Mouse (Mus musculus) mature B cell (primary cell): Measurements from ENCODE around the gene Il5.

Experiments used
- in situ Hi-C: fragments of 300-500 bp; cut with MboI; formaldehyde crosslinking; loops from 2 replicates; pipeline ENCODE4 v1.14.3; 2019

Gene Il5

DNA sequence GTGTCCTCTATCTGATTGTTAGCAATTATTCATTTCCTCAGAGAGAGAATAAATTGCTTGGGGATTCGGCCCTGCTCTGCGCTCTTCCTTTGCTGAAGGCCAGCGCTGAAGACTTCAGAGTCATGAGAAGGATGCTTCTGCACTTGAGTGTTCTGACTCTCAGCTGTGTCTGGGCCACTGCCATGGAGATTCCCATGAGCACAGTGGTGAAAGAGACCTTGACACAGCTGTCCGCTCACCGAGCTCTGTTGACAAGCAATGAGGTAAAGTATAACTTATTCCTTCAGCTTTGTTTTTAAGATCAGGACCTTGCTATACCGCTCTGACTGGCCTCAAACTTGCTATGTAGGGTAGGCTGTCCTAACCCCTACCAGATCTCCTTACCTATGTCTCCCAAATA is at the start of gene Il5:
Gene Il5 (plus strand): TSS at position 80 of the 400 bp plus-strand sequence.
- in situ Hi-C loops, result no loop called here

DNA sequence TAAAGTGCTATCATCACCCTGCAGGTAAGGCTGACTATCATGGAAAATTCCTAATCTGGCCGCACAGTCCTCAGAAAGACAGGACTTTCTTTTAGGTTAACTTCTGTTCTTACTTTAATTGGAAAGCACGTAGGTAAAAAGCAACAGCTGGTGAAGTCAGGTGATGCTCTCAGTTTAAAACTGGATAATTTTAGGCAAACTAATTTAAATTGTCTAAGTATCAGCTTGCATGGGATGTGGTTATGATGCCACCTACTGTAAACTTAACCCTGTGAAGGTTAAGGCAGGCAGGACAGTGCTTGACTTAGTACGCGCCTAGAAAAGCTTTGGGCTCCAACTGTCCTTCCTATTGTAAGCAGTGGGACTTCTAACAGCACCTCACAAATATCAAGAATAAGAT is 49.2 kb upstream of the Il5 start:
- in situ Hi-C loops, result no loop called here

DNA sequence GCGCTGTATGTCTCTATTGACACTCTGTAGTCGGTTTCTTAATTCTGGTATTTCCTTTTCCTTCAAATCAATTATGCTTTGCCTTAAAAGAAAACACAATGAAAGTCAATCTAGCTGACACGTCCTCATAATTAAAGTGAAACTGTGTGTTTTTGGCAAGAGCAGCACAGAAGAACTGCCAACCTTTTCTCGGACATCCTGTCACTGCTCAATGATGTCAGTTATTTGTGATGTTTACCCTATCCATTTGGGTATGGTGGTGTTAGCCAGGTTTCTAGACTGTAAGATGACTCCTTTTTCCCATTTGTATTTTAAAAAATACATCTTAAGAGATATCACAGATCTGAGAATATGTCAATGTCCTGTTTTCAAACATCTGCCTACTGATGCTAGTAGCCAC is 40.5 kb upstream of the Il5 start:
- in situ Hi-C loops, result no loop called here

DNA sequence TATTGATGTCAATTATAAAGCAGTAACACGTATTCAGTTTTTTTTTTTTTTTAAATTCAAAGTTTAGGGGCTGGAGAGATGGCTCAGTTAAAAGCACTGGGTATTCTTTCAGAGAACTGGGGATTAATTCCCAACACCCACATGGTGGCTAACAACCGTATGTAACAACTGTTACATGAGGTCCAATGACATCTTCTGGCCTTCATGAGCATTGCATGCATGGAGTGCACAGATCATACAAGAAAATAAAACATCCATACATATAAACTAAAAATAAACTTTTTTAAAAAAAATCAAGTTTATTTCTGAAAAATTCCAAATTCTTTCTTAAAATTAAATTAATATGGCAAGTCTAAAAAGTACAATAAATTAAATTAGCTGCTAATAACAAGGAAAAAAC is 38.9 kb upstream of the Il5 start:
- in situ Hi-C loops, result no loop called here

DNA sequence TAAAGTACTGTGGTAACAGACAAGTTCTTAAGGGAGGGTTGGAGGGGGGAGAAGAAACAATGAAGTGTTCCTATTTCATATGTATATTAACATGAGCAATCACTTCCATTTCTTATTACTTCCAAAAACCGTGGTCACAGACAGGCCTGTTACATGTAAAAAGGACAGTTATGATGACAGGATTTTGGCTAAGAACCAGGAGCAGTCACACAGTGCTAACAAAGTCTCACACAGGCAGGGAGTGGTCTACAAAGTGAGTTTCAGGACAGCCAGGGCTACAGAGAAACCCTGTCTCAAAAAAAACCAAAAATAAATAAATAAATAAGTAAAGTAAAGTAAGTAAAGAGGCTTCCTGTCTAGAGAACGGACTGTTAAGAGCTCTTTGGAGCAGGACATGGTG is 38.4 kb upstream of the Il5 start:
- in situ Hi-C loops, result no loop called here

- in situ Hi-C loops, result no loop called here
Observed at GRCm38 (mm10) chr11:53682994-53683530, 37.5 kb upstream of the Il5 start.

- in situ Hi-C loops, result no loop called here
Observed at GRCm38 (mm10) chr11:53691979-53692378, 28.6 kb upstream of the Il5 start.

- in situ Hi-C loops, result no loop called here
Observed at GRCm38 (mm10) chr11:53698521-53698920, 22.1 kb upstream of the Il5 start.

GRCm38 (mm10) chr11:53699351-53699750 is 21.2 kb upstream of the Il5 start:
- in situ Hi-C loops, result no loop called here

DNA sequence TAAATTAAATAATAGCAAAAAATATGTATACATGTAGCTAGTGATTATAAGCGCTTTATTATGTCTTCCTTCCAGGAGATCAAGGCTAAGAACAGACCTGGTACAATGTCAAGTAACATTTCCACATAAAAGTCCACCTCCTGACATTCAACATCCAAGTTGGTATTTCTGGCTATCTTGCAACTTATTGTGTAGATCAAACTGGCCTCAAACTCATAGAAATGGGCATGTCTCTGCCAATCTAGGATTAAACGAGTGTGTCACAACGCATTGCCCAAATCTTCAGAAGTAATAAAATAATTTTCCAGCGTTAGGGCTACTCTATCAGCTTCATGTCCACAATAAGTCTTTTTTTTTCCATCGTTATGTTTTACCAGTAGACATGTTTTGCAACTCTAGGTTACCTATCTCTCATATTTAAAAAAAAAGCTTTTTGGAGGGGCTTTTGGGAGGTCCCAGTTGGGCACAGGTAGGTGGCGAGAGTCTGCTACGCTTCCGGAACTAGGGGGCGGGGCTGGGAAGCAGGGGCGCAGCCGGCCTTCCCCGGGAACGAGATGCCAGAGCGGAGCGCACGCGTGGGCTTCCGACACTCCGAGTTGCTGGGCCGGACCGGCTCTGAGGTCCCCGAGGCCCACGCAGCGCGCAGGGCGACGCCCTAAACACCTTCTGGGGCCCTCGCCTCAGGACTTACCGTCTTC is 14.2 kb upstream of the Il5 start:
- in situ Hi-C loops, result no loop called here

DNA sequence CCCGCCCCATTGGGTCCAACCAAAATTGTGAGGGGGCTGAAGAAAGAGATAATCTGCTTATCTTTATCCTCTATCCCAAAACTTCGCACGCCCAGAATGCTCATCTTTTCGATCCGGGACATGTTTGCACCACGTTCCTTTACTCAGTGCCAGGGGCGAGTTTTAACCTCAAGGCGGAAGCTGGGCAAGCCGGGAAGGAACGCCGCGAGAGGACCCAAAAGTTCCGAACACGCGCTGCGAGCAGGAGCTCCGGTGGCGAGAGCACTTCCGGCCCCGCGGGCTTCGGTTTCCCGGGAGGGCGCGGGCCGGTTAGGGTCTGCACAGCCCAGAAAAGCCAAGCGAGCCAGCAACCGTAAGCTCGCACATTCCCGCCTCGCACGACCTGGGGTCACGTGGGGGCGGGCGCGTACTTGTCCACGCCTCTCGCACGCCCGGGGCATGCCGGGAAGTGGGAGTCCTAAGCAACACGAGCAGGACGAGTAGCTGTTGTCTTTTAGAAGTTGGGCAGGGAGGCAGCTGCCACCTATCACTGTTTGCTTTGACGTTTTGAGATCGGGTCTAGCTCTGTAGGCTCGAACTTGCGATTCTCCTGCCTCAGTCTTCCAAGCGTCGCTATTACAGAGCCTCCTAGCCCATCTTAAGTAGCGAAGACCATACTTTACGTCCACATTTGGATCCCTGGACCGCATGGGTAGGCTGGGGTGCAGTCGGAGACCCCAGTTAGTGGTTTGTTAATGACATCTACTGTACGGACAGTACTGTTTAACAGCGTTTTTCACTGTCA is 13.5 kb upstream of the Il5 start, which contains the start of gene Rad50:
Gene Rad50 (minus strand): TSS at position 386 of the 784 bp plus-strand sequence.
- in situ Hi-C loops, result no loop called here

GRCm38 (mm10) chr11:53707718-53708009 is 12.9 kb upstream of the Il5 start:
- in situ Hi-C loops, result no loop called here

DNA sequence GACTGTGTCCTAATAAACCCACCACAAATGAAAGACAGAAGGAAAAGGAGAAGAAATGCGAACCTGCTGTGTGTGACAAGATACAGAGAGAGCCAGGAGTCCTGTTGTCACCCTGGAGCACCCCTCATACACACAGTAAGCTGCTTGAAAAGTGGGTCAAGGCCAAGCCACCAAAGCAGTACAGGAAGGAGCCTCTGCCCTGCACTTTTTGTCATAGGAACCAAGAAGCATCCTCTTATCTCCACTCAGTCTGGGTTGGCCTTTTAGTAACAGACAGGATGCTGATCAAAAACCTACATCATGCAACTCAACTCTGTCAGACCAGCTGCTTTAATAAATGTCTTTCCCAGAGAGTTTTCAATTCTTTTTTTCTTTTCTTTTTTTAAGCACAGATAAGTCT is 893 bp upstream of the Il5 start:
- in situ Hi-C loops, result no loop called here

GRCm38 (mm10) chr11:53731457-53731856 is 10.9 kb downstream of the Il5 start:
- in situ Hi-C loops, result no loop called here

DNA sequence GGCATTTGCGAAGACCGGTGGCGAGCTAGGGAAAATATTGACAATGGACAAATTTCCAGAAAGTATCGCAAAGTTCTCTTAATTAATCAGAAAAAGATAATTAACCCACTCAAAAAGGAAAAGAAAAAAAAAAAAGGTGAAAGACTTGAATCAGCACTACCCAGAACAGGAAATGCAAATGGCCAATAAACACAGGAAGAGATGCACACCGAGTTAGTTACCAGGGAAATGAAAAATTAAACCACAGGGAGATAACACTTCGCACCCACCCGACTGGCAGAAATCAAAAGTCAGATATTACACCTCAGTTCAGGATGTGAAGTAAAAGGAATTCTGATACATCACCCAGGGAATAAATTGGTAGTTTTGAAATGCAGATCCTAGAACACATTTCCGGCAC is 11.7 kb downstream of the Il5 start:
- in situ Hi-C loops, result no loop called here

GRCm38 (mm10) chr11:53733824-53734223 is 13.2 kb downstream of the Il5 start:
- in situ Hi-C loops, result no loop called here

GRCm38 (mm10) chr11:53734431-53734830 is 13.8 kb downstream of the Il5 start:
- in situ Hi-C loops, result no loop called here

DNA sequence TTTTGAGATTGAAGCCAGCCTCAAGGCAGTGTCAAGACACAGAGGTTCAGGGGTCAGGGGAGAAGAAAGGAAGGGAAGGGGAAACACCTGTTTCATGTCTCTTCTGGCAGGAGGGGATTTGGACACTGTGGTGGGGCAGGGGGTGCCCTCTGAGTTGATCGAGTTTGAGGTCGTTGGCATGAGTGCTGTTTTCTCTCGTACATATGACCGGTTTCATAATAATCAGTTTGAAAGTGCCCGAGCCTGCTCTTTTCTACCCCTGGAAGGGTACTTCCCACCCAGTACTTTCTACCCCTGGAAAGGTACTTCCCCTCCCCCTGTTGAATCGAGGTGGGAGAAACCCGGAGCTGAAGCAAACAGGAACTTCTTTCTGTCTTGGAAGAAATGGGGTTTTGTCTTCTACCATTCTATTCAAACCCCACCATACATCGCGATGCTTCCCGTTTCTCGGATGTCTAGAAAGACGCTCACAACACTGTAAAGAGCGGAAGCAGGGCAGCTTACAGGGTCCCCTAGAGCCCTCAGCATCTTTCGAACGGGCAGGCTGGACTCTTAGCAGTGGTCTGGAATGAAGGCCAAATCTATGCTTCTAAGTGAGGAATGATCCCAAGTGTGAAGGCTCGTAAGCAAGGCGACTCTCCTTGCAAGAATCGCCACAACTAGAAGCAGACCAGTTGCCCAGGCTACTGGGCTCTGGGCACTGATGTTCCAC is 14.5 kb downstream of the Il5 start:
- in situ Hi-C loops, result no loop called here

GRCm38 (mm10) chr11:53735682-53736245 is 15.2 kb downstream of the Il5 start:
- in situ Hi-C loops, result no loop called here

DNA sequence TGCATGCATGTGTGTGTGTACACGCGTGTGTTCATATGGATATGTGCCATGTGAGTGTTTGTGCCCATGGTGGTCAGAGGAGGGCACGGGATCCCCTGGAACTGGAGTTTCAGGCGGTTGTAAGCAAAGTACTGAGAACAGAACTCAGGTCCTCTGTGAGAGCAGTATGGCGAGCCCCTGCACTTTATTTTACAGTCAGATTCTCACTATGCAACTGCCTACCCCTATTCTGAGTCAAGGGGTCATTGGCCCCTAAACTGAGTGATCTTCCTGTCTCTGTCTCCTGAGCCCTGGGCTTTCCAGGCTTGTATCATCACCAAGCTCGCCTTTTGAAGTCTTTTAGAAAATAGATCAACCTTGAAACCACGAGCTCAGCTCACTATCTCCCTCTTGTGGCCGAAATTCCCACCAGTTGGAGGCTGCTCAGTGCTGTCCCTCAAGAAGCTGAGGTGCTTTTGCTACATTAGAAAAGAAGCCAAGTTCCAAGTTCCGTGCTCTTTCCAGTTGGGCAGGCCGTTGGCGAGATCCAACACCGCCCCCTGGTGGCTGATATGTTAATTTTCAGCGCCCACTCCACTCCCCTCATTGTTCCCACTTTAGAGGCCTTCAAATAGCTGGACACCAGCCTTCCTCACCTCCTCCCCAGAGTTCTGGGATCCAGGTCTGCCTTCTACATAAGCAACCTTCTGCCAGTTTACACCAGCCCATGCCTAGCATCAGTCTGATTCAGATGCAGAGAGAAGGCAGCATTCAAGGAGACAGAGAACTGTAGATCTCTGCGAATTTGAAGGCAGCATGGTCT is 16.4 kb downstream of the Il5 start:
- in situ Hi-C loops, result no loop called here

DNA sequence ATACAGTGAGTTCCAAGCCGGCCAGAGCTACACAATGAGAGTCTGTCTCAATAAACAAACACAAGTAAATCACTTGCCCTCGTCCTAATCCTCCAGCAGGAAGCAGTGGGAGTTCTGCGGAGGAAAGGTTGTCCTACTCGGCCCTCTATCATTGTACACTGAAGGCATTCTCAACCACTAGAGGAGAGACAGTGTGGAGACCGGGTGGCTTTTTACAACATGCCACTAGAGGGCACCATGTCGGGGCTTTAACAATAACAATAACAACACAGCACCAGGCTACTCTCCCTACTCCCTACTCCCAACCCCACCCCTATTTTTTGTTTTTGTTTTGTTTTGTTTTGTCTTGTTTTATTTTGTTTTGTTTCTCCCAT is 17.0 kb downstream of the Il5 start:
- in situ Hi-C loops, result no loop called here

DNA sequence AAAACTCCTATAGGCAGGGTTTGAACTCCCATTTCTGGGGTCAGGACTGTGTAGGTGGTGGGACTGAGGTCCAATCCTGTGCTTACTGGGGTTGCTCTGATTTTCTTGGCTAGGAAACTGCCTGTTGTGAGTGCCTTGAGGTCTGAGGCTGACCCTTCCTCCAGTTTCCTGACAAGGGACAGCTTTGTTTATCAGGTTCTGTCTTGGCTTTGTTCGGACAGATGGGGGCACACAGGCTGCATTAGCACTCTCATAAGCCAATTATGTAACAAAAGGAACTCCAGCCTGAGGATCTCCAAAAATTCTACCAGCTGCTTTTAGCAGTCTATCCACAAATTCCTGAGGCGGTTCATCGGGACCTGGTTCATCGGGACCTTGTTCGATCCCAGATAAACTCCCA is 21.8 kb downstream of the Il5 start:
- in situ Hi-C loops, result no loop called here
